Mouse (Mus musculus): ENCODE data around the gene Nrxn3.

Nrxn3 gene

DNA sequence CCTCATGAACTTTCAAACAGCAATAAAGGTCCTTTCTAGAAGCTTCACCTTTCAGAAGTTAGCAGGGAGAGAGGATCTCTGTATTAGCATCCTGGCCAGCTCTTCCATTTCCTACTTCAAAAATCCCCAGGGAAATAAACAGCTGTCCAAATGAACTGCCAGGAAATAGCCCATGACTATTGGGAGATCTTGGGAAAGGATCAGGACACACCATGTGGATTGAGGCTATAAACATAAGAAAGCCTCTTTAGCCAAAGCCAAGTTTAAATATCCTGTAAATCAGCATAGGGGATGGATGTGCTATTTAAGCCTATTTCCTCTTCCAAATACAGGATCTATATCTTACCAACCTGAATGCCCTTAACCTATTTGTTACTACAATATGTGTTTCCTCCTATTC, 1230.6 kb downstream of the Nrxn3 start:
- DNase-seq (ENCODE audit: low spot score), result no peak

DNA sequence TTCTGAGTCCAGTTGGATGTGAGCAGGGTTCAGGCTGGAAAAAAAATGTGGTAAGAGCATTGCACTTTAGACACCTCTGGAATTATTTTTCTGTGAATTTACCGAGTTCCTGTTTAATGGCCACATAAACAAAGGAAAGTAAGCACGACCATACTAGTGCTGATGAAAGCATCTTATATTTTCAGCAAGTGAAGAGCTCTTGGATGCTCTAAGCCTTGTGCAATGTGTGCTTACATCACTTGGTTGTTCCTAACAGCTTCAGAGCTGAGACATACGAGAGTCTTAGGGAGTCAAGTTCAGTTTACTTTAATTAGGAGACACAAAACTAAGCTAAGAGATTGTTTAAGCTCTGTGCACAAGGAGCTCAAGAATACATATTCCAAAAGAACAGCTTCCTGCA, 1231.0 kb downstream of the Nrxn3 start:
- no peak for DNase-seq (ENCODE audit: low spot score)

DNA sequence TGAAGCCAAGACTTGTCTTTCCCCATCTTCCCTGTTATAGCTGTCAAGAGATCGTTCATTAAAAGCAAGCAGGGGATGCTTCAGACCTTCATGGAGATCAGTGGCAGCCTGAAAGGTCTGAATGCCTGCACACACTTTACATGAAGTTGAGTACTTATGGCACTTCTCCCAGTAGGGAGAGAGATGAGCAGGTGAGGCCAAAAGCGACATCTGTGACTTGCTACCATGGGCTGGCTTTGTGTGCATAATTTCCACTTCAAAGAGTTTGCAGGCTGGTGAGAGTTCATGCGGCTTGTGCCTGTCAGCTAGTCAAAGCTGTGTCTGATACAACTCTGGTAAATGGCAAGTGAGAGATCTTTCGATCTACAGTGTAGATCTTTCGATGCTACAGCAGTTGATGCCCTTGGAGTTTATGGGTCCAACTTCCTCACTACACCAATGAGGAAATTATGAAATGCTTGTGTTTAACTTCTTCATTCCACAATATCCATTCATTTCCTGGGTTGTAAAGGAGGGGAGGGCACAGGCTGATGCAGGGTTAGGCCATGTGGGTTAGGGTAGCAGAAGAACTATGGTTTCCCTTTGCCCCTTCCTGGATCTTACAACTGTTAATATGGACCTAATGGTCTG, 1231.9 kb downstream of the Nrxn3 start:
- no peak for DNase-seq (ENCODE audit: low spot score)

DNA sequence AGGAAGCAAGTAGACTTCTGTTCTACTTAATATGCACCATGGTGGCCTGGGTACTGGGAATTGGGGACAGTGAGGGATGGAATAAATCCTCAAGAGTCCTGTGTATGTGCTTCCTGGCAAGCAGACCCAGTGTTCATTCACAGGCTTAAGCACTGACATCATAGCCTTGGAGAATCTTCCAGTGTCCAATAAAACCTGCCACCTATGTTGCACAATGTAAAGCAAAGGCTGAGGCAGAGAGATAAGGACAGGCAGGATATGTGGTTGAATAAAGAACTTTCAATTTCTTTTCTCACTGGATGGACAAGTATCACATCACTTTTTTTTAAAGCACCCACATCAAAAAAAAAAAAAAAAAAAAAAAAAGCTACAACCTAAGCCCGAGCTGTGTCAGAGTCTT, 1240.4 kb downstream of the Nrxn3 start:
- no peak for DNase-seq (ENCODE audit: low spot score)

DNA sequence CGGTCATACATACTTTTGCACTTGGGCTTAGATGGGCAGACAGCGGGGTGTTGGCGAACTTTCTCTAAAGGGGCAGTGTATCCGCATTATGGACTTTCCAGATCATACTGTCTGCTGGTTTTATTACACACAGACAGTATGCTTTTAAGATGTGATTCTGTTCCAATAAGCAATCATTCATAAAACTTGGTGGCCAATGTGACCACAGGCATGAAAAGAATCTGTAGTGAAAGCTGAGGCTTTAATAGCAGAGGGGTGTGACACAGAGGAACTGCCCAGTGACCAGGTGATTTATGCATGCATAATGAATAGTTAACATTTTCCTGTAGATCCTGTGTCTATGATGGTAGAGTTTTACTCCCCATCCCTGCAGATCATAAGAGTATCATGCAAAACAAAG, 1254.0 kb downstream of the Nrxn3 start:
- no peak for DNase-seq (ENCODE audit: low spot score)

DNA sequence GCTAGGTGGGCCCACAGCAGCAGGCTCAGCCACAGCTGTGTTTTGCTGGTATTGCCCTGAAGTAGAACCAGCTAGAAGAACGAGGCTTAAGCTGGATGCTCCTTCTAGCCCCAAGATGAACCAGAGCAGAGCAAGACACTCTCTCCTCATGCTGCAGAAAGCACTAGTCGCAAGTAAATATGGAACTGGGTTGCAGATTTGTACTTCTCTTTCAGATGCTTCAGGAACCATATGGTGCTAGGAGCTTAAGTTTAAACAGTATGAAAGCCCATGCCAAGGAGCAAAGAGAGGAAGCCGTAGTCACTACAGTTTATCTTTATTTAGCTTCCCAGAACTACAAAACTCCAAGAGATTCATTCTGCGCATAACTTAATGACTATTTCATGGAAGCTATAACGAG, 1254.8 kb downstream of the Nrxn3 start:
- DNase-seq (ENCODE audit: low spot score), result no peak

DNA sequence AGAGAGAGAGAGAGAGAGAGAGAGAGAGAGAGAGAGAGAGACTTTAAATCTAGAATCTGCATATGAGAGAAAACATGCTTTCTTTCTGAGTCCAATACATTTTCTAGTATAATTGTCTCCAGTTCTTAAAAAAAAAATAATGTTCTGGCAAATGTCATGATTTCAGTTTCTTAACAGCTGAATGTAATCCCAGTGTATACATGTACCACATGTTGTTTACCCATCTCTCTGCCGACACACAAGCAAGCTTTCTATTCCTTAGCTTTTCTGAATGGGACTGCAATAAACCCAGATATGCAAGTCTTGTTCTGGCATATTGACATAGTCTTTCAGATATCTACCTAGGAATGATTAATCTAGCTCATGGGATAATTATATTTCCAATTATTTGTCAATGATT, 1256.5 kb downstream of the Nrxn3 start:
- DNase-seq (ENCODE audit: low spot score), result no peak

DNA sequence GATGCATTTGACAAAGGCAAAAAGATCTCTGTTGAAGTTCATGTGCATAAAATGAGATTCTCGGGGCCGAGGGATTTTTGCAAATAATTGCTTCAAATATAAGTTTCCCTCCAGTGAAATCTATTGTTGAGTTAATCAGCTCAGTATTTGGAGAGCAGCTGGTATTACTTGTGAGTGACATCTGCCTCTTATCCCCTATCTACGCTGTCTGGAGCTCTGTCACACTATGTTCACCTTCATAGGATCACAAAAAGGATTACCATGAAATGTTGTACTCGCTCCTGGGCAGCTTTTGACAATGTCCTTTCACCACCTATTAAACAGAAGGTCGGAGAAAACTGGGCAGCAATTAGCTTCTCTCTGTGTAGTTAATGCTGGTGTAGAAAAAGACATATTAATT, 1259.8 kb downstream of the Nrxn3 start:
- no peak for DNase-seq (ENCODE audit: low spot score)

DNA sequence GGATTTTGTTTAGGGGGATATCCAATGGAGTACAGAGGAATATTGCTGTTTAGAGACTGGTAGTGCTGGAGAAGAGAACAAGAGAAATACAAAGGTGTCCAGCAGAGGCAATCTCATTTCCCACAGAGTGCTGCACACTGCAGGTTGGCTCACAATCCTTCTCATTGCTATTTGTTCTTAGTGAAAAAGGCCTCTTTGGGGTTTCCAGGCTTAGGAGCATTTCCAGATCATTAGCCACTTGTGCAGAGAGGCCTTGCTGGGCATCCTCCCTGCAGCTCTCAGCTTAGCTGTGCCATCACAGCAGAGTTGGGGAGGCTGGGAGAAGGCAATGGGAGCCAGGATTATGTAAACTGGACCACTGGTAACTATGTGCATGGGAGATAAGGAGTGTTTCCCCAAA, 1260.7 kb downstream of the Nrxn3 start:
- no peak for DNase-seq (ENCODE audit: low spot score)

DNA sequence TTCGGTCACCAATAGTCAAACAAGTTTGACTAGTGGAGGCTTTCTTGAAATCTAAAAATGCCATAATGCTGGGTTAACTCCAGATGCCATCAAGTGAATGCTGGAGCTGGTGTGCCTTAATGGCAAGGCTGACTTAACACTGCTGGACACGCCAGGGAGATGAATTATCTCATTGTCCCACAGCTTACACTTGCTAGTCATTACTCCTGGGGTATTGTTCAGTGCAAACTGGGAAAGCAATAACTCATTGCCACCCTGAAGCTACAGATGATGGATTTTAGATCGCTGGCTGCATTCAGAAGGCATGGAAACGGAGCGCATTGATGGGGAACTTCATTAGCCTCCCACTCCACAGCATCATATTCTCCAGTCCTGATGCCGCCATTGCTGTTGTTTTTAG, 1263.5 kb downstream of the Nrxn3 start:
- DNase-seq (ENCODE audit: low spot score), result no peak

DNA sequence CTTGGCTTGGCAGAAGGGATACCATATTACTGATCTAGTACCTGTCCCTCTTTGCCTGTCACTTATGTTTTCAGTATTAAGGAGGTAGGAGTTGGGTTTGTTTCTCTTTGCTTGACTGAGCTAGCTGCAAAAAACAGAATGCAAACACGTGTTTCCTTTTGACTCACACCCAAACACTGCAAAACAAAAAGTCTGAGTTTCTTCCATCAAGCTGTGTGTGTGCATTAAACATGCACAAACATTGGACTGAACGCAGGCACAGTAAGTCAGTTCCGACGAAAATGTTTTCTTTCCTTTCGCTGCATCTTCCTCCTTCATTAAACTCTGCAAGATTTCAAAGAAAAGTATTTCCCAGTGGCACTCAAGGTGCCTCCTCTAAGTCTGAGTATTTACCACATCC, 1270.6 kb downstream of the Nrxn3 start:
- no peak for DNase-seq (ENCODE audit: low spot score)

DNA sequence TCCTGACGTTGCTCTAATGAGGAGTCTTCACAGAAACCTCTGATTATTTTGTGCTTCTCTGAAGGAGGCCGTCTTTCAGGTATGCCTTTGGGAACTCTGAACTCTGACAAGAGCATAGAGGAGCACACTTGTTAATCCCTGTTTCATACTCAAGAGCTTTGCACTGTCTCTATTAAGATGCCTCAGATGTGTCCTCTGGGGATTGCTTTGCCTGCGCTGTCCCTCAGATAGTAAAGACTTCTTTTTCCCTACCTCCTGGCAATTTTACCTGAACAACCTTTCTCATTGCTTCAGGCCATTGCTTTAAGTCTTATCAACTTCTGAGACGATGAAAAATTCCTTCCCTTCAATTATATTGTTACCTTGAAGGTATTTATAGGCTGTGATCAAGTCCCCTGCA, 1272.7 kb downstream of the Nrxn3 start:
- DNase-seq (ENCODE audit: low spot score), result no peak

DNA sequence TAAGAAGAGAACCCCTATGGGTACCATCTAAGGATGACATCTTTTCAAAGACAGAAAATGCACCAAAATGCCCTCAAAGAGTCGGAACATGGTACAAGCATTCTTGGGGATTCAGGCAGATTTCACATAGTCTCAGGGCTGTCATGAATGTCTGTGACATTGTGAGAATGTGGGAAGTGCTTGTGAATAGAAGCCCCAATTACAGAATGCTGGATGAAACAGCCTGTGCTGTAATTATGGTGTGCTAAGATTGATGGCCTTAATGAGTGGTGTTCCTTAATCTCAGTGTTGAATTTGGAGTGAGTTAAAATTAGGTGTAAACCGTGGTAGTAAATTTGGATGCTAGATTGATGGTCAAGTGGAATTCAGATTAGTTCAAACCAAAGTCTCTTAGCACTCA, 1287.6 kb downstream of the Nrxn3 start:
- no peak for DNase-seq (ENCODE audit: low spot score)

DNA sequence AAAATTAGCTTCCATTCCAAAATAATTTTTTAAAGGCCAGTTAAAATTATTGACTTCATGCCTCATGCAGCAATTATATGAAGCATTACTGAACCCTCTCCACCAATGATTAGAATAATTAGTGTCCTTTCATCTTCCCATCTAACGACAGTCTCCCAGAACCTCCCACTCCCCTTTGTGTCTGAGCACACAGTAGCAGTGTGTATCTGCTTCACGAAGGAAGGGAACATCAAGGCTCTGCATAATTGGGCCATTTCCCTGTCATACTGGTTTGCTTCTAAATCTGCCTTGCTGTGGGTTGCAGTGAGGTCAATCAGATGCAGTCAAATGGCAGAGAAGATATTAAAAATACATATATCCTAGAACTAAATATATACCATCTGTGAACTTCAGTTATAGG, 1291.3 kb downstream of the Nrxn3 start:
- DNase-seq (ENCODE audit: low spot score), result no peak

DNA sequence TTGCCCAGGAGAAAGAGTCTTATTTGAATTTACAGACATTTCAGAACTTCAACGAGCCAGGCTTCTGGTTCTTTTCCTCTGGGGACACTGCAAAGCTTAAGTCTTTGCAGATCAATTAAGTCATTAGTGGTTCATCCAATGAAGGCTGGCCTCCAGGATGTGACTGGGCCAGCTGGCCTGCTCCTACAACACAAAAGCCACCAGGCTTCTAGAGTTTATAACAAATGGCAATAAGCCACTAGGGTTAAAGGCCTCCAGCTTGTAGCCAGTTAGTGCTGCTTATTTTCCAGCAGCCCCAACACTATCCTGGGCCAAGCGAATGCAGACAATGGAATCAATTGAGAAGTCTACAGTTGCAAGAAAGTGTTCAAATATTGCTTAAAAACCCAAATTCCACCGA, 1304.3 kb downstream of the Nrxn3 start:
- DNase-seq (ENCODE audit: low spot score), result no peak

DNA sequence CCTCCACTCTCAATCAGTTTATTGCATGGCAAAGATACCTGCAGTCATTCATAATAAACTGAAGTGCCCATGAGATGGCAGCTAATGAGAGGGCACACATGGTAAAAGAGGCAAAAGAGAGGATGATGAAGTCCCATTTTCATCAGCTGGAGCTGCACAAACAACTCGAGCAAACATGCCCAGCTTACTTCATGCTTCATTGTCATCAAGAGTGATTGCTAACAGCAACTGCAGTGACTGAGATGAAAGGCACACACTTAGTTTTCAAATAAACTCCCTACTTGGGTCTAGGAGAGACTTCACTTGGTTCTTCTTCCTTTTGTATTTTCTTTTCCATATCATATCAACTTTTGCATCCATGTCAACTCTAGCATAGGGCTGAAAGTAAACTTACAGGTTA, 1318.4 kb downstream of the Nrxn3 start:
- no peak for DNase-seq (ENCODE audit: low spot score)

DNA sequence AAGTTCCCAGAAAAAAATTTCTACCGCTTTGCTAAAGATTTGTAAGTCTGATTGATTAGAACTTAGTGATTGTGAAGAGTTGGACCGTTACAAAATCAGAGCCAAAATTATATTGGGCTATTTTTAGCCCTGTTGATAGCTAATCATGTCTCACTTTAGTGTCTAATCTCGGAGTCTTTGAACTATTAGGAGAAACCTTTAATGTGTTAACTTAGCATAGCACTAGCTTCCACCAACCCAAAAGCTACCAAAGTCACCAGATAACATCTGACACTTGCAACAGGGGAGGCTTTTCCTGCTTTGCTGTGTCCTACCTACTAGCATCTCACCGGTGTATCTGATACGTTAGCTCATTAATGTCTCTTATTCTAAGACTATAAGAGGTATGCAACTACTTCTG, 1333.6 kb downstream of the Nrxn3 start:
- DNase-seq (ENCODE audit: low spot score), result no peak

DNA sequence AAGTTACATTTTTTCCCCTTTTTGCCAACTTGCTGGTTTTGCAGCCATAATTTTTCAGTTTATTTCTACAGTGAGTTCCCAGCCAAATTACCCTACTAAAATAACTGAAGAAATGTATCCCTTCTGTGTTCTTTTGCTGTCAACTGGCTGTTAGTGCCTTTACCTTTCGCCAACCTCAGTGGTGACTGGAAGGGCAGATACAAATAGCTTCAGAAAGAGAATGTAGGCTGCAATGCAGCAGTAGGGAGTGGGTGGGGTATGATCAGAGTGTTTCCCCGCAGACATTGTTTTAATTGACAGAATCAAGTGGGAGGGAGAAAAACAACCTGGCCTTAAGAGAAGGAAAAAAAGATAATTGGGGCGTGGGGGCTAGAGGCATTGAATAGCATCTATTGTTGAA, 1337.1 kb downstream of the Nrxn3 start:
- no peak for DNase-seq (ENCODE audit: low spot score)

DNA sequence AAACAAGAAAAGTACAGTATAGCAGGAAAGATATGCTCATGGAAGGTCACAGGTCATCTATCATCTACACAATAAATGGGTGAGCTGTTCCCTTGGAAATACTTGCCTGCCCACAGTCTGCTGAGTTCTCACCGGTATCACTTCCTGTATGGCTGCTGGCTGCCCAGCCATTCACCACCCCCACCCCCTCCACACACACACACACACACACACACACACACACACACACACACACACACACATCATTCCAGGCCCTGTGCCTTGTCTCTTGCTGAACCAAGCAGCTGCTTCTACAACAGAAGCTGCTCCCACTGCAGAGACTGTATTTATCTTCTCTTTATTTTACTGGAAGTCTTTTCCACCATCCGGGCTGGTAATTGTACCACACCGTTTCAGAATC, 1338.6 kb downstream of the Nrxn3 start:
- DNase-seq (ENCODE audit: low spot score), result no peak

DNA sequence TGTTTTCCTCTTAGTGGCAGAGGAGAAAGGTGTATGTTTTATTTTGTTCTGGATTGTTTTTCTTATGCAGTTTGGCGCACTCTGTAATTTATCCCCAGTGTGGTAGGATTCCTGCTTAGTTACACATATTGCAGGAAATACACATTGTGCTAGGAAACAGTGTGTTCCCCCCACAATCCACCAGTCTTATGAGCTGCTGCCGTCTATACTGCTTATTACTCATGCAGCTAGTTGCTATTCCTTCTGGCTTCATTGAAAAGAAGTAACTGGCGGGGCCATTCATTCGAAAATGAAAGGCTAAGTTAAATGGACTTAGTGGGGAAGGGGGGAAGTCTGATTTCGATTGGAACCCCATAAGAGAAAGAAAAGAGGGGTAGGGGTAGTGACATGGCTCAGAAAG, 1339.5 kb downstream of the Nrxn3 start:
- DNase-seq (ENCODE audit: low spot score), result no peak

DNA sequence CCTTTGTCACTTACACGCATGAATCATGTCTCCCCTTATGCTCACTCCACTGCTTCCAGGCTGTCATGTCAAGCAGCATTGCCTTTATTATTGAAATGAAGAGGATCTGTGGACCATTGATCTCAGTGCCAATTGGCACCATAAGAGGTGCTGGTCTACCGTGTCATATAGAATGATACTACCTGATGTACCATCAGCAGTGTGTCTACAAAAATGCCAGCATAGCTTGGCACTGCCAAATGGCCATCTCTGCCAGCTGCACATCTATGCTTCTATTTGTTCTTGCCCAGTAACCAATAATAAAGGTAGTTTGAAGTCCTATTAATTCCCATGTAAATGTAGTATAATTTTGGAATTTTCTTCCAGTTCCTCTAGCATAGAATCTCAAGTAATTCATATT, 1340.8 kb downstream of the Nrxn3 start:
- no peak for DNase-seq (ENCODE audit: low spot score)

DNA sequence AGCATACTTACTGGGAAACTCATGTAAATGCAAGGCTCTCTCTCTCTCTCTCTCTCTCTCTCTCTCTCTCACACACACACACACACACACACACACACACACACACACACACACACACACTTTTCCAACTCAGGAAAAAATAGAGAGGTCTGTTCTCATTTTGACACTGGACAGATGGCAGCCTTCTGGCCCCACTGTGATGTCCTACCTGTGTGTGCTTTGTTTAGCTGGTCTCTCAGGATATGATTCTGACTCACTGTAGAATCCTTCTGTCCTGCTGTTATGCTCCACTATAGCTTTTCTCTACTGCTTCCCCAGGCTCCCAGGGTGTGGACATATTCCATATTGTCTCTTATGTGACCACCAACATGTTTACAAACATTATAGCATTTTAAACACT, 1363.2 kb downstream of the Nrxn3 start:
- DNase-seq (ENCODE audit: low spot score), result no peak

DNA sequence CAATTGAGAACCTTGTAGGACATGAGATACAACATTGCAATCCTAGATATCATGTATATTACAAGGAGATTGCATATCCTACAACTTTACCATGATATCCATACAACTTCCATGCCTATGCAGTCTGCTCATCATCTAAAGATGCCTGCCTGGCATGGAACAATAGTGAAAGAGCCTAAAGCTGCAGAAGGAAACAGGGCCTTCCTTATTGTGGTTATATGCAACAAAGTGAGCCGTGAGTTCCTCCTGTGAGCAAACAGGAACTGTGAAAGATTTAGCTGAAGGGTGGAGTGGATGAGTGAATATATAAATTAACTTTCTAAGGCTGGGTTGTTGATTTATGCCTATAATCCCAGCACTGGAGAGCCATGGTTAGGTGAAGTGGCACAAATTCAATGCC, 1373.1 kb downstream of the Nrxn3 start:
- DNase-seq (ENCODE audit: low spot score), result no peak

DNA sequence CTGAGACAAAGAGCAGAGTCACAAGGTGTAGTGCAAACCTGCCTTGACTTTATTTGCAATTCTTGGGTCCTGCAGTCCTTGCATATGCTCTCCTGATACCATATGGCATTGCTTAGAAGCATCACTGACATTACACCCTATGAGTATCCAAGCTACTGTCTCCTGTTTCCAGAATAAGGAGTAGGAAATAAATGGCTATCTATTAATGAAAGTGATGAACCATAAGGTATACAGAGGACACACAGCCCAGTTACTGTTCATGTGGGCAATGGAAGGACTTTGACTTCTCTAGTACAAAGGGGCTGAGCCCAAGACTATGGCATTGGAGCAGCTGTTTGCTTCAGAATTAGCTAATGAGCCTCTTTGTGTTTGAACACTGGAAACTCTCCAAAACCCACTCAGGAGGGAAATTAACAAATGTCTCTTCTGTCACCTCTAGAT, 1390.7 kb downstream of the Nrxn3 start:
- no peak for DNase-seq (ENCODE audit: low spot score)
